Mouse (Mus musculus) hindbrain, postnatal 0 days (tissue): ENCODE results near the gene Hdac2. TPM values are rescaled to one million over a fixed set of nuclear protein-coding genes. Genes with fewer than 3 reads are reported as not detected.

ENCODE experiments used
- ATAC-seq: fragments of 200-750 bp; cut with Nextera tagmentation; 2 replicates; pipeline ENCODE4 v1.8.0; 2017; ENCODE audit warnings: mild to moderate bottlenecking, moderate TSS enrichment, moderate library complexity
- DNase-seq: peaks from one replicate; pipeline ENCODE4 v3.0.0-alpha.2; 2015; ENCODE audit warnings: low spot score
- H3K27ac ChIP-seq: fragments of 300-500 bp; sonication (generic); 2 replicates; pipeline ENCODE4 v1.5.1; 2014; ENCODE audit warnings: mild to moderate bottlenecking
- H3K27me3 ChIP-seq: fragments of 300-500 bp; sonication (generic); 2 replicates; pipeline ENCODE4 v1.6.1; 2014; ENCODE audit warnings: low read length, mixed read lengths; ENCODE audit not compliant: insufficient read depth
- H3K36me3 ChIP-seq: fragments of 300-500 bp; sonication (generic); 2 replicates; pipeline ENCODE4 v1.6.1; 2014; ENCODE audit warnings: low read length, mixed read lengths; ENCODE audit not compliant: insufficient read depth
- H3K4me1 ChIP-seq: fragments of 300-500 bp; sonication (generic); 2 replicates; pipeline ENCODE4 v1.6.1; 2014; ENCODE audit warnings: antibody characterized with exemption, low read length, mixed read lengths; ENCODE audit not compliant: insufficient read depth
- H3K4me2 ChIP-seq: fragments of 300-500 bp; sonication (generic); 2 replicates; pipeline ENCODE4 v1.6.1; 2014; ENCODE audit warnings: low read depth, mild to moderate bottlenecking, low read length, moderate library complexity, mixed read lengths
- H3K4me3 ChIP-seq: fragments of 300-500 bp; sonication (generic); 2 replicates; pipeline ENCODE4 v1.5.1; 2014; ENCODE audit warnings: low read length
- H3K9ac ChIP-seq: fragments of 300-500 bp; sonication (generic); replicated peaks from 2 replicates; pipeline ENCODE4 v1.6.1; 2014; ENCODE audit warnings: mild to moderate bottlenecking, low read length, moderate library complexity, mixed read lengths
- H3K9me3 ChIP-seq: fragments of 300-500 bp; sonication (generic); 2 replicates; pipeline ENCODE4 v1.6.1; 2016; ENCODE audit warnings: low read length, mixed read lengths
- CTCF ChIP-seq: IDR thresholded peaks from 2 replicates; pipeline ENCODE4 v1.5.1; 2016; ENCODE audit warnings: antibody characterized with exemption, control low read depth, low read depth
- WGBS: fragments of 180-500 bp; shearing (Covaris S2); extraction: QIAGEN DNeasy Blood & Tissue Kit; methylation state at CpG from one replicate; pipeline ENCODE4 v1.1.7; 2014; 5-methylcytosine and 5-hydroxymethylcytosine counted together
- polyA plus RNA-seq: library from polyadenylated mRNA; unstranded; fragments of >200 nt; fragmentation: Nextera tagmentation; extraction: Ambion mirVana; gene quantifications from 2 replicates; pipeline ENCODE4 v1.2.1, GENCODE M21; 2015
- total RNA-seq: library from RNA; depleted of rRNA; stranded (reverse); fragments of >200 nt; gene quantifications from 2 replicates; pipeline ENCODE4 v1.2.3, GENCODE M21; 2014; rRNA removed

Hdac2 gene
- 106 and 113 TPM in 2 replicates for total RNA-seq
- 201 TPM in 2 replicates for polyA plus RNA-seq

DNA sequence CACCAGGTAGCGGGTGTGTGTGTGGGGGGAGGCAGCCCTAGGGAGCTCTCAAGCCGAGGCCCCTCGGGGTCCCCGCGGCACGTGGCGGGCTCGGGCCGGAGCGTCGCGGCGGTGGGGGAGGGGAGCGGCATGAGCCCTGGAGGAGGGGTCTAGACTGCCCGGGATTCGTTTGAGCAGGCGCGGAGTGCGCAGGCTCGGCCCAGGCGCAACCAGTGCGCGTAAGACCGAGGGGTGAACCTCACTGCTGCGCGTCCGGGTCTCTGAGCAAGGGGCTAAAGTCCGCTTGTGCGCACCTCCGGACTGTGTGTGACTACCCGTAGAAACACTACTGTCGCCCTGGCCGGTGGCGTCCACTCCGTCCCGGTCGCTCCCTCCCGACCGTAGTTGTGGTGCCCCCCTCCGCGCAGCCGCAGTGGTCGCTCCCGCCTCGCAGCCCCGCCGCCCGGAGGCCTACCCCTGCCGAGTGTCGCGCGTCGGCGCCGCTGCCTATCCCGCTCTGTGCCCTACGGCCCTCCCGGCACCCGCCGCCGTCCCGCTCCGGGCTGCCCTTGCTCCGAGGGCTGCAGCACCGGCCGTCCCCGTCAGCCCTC, at the start of gene Hdac2:
TSS of gene Hdac2 (plus strand) at position 459 of the 590 bp plus-strand sequence.
- WGBS: under 1% methylated on average over 59 of the region's 67 CpGs
- Histone ChIP-seq H3K4me1 (peaks cover 13% of the 10 kb centered on the region; the same call in 1 of the 2 replicates), H3K9ac (peak within 1 kb of the TSS; percentile 97), H3K27ac (peak within 1 kb of the TSS; percentile 97), H3K9me3 (no peaks in the 10 kb centered on the region), H3K4me3 (peak within 1 kb of the TSS; percentile 68), H3K27me3 (no peaks in the 10 kb centered on the region), H3K36me3 (no peaks in the 10 kb centered on the region), H3K4me2 (peak within 1 kb of the TSS; percentile 64)
- ATAC-seq: peak; percentile 98
- DNase-seq: peak; percentile 95
- TF ChIP-seq CTCF: no peak

GRCm38 (mm10) chr10:36928212-36928611, 46.1 kb upstream of the Hdac2 start:
- Histone ChIP-seq H3K36me3 (no peaks in the 10 kb centered on the region), H3K4me3 (no peak overlapping the region), H3K9me3 (no peaks in the 10 kb centered on the region), H3K27ac (no peak overlapping the region), H3K9ac (no peak overlapping the region), H3K4me2 (no peak overlapping the region), H3K4me1 (no peaks in the 10 kb centered on the region), H3K27me3 (no peaks in the 10 kb centered on the region)
- WGBS: 73% methylated on average over 3 of the region's 3 CpGs
- DNase-seq: peak; percentile 47
- no peak for ATAC-seq
- peak; percentile 37; the same call in 1 of the 2 replicates for TF ChIP-seq CTCF

GRCm38 (mm10) chr10:36935863-36936262, 38.5 kb upstream of the Hdac2 start:
- Histone ChIP-seq H3K9me3 (no peaks in the 10 kb centered on the region), H3K4me1 (no peaks in the 10 kb centered on the region), H3K36me3 (no peaks in the 10 kb centered on the region), H3K27ac (no peak overlapping the region), H3K4me3 (no peak overlapping the region), H3K9ac (no peak overlapping the region), H3K4me2 (no peak overlapping the region), H3K27me3 (no peaks in the 10 kb centered on the region)
- 75% methylated on average over 5 of the region's 5 CpGs for WGBS
- DNase-seq (no peak), ATAC-seq (no peak)
- no peak for TF ChIP-seq CTCF

GRCm38 (mm10) chr10:36936271-36936670, 38.1 kb upstream of the Hdac2 start:
- H3K4me2 ChIP-seq: no peak overlapping the region
- H3K4me1 ChIP-seq: no peaks in the 10 kb centered on the region
- H3K27me3 ChIP-seq: no peaks in the 10 kb centered on the region
- ATAC-seq: no peak
- 69% methylated on average over 2 of the region's 2 CpGs for WGBS
- no peak for DNase-seq
- no peaks in the 10 kb centered on the region for H3K36me3 ChIP-seq
- no peak overlapping the region for H3K9ac ChIP-seq
- no peak overlapping the region for H3K27ac ChIP-seq
- TF ChIP-seq CTCF: no peak
- no peak overlapping the region for H3K4me3 ChIP-seq
- H3K9me3 ChIP-seq: no peaks in the 10 kb centered on the region

DNA sequence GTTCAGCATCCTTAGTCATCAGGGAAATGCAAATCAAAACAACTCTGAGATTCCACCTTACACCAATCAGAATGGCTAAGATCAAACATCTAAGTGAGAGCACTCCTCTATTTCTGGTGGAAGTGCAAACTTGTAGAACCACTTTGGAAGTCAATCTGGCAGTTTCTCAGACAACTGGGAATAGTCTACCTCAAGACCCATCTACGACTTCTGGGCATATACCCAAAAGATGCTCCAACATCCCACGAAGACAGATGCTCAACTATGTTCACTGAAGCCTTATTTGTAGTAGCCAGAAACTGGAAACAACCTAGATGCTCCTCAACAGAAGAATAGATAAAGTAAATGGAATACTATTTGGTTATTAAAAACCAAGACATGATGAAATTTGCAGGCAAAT, 22.6 kb upstream of the Hdac2 start:
- H3K4me2 ChIP-seq: no peak overlapping the region
- no peaks in the 10 kb centered on the region for H3K9me3 ChIP-seq

GRCm38 (mm10) chr10:36952622-36953021, 21.7 kb upstream of the Hdac2 start:
- ATAC-seq (no peak), DNase-seq (no peak)
- no peak overlapping the region for H3K4me3 ChIP-seq
- no peak overlapping the region for H3K4me2 ChIP-seq
- H3K9ac ChIP-seq: no peak overlapping the region
- H3K9me3 ChIP-seq: no peaks in the 10 kb centered on the region
- no peak for TF ChIP-seq CTCF
- H3K27me3 ChIP-seq: no peaks in the 10 kb centered on the region
- H3K36me3 ChIP-seq: no peaks in the 10 kb centered on the region
- WGBS: 83% methylated on average over 2 of the region's 2 CpGs
- H3K4me1 ChIP-seq: no peaks in the 10 kb centered on the region
- no peak overlapping the region for H3K27ac ChIP-seq

More for the DNA sequence above, 22.6 kb upstream of the Hdac2 start:
- ATAC-seq: no peak
- WGBS: 83% methylated on average over 2 of the region's 2 CpGs
- no peak for TF ChIP-seq CTCF
- Histone ChIP-seq H3K27me3 (no peaks in the 10 kb centered on the region), H3K4me3 (no peak overlapping the region), H3K4me1 (no peaks in the 10 kb centered on the region), H3K36me3 (no peaks in the 10 kb centered on the region), H3K27ac (no peak overlapping the region), H3K9ac (no peak overlapping the region)
- DNase-seq: no peak

GRCm38 (mm10) chr10:36959563-36960110, 14.7 kb upstream of the Hdac2 start:
- Histone ChIP-seq H3K4me1 (no peaks in the 10 kb centered on the region), H3K4me2 (no peak overlapping the region), H3K4me3 (no peak overlapping the region), H3K9ac (no peak overlapping the region), H3K27me3 (no peaks in the 10 kb centered on the region), H3K27ac (no peak overlapping the region), H3K36me3 (no peaks in the 10 kb centered on the region), H3K9me3 (no peaks in the 10 kb centered on the region)
- WGBS: 93% methylated on average over 1 of the region's 1 CpGs
- DNase-seq (no peak), ATAC-seq (peak; percentile 24; the same call in 1 of the 2 replicates)
- TF ChIP-seq CTCF: no peak
